In the genomic region with DNA sequence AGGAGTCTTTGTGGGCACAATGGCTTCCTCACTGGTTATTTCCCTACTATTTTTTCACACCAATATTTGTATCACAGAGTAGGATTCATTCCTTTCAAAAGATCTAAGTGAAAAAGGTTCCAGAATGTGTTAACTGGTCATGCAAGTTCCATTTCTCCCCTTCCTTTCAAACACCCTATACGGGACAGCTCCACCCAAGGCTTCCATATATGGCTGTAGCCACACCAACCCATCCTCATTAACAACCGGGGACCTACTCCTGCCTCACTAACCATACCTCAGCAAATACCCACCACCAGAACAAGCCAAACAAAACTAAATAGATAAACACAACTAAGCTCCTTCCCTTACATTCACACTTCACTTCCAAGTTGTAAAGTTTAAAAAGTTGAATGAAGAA, we compare ENCODE assay signal across 8 mouse cellular contexts. TPM values are rescaled to one million over a fixed set of nuclear protein-coding genes. Genes with fewer than 3 reads are reported as not detected.
DNase-seq lines count a peak whose midpoint lies in the region; ATAC-seq lines count a peak whose summit lies in the region.

No protein-coding gene starts in this region.

- no peak overlapping the region; the same call in 1 of the 2 replicates for H3K9ac ChIP-seq in lung, embryonic 15.5 days
- H3K9ac ChIP-seq in embryonic facial prominence, embryonic 15.5 days = no peak overlapping the region
- no peak overlapping the region for H3K9ac ChIP-seq in limb, embryonic 11.5 days (ENCODE audit: low read length)

- H3K4me2 ChIP-seq in lung, embryonic 15.5 days = peak overlapping the region; percentile 64
- H3K4me2 ChIP-seq in embryonic facial prominence, embryonic 15.5 days (replicated peaks) = peak overlapping the region; percentile 68
- H3K4me2 ChIP-seq in limb, embryonic 11.5 days (ENCODE audit: low read depth, severe bottlenecking) = peak overlapping the region; percentile 54

- peak overlapping the region; percentile 90 for H3K4me3 ChIP-seq in lung, embryonic 15.5 days
- peak overlapping the region; percentile 86 for H3K4me3 ChIP-seq in embryonic facial prominence, embryonic 15.5 days (replicated peaks)
- peak overlapping the region; percentile 90 for H3K4me3 ChIP-seq in limb, embryonic 11.5 days (ENCODE audit: low read depth, low read length)

- no peaks in the 10 kb centered on the region for H3K9me3 ChIP-seq in lung, embryonic 15.5 days
- H3K9me3 ChIP-seq in embryonic facial prominence, embryonic 15.5 days (replicated peaks) = no peaks in the 10 kb centered on the region
- no peaks in the 10 kb centered on the region for H3K9me3 ChIP-seq in limb, embryonic 11.5 days (ENCODE audit: control insufficient read depth, low read length)

- no peak for ATAC-seq in lung, embryonic 15.5 days (ENCODE audit: borderline replicate concordance, extremely low read depth, low FRiP score, low TSS enrichment)
- ATAC-seq in embryonic facial prominence, embryonic 15.5 days (ENCODE audit: insufficient number of reproducible peaks, low FRiP score, low TSS enrichment, low read depth) = no peak
- no peak for ATAC-seq in limb, embryonic 11.5 days (ENCODE audit: insufficient number of reproducible peaks, low FRiP score, low TSS enrichment, low read depth)

- peaks cover 19% of the 10 kb centered on the region for H3K36me3 ChIP-seq in lung, embryonic 15.5 days
- peaks cover 13% of the 10 kb centered on the region for H3K36me3 ChIP-seq in embryonic facial prominence, embryonic 15.5 days
- peaks cover 5% of the 10 kb centered on the region; the same call in 1 of the 2 replicates for H3K36me3 ChIP-seq in limb, embryonic 11.5 days (ENCODE audit: control insufficient read depth, insufficient read depth, low read length)
- peaks cover 1% of the 10 kb centered on the region; the same call in 1 of the 2 replicates for H3K36me3 ChIP-seq in splenic B cell, adult 2 months (ENCODE audit: control insufficient read depth, insufficient read depth, low read length, poor library complexity, severe bottlenecking)

- no peak overlapping the region for H3K27ac ChIP-seq in lung, embryonic 15.5 days
- H3K27ac ChIP-seq in embryonic facial prominence, embryonic 15.5 days (replicated peaks) = no peak overlapping the region
- no peak overlapping the region for H3K27ac ChIP-seq in limb, embryonic 11.5 days (replicated peaks; ENCODE audit: low read depth, low read length)

- H3K4me1 ChIP-seq in lung, embryonic 15.5 days = peaks cover 20% of the 10 kb centered on the region
- H3K4me1 ChIP-seq in embryonic facial prominence, embryonic 15.5 days = peaks cover 21% of the 10 kb centered on the region
- 0 out of 2 replicates have a peak, but pooled peaks cover 6% of the 10 kb centered on the region for H3K4me1 ChIP-seq in limb, embryonic 11.5 days (ENCODE audit: control insufficient read depth, insufficient read depth, low read length)

- no peak for DNase-seq in lung, postnatal 10 days
- DNase-seq in limb, embryonic 11.5 days (ENCODE audit: low spot score) = no peak
- peak; percentile 7 for DNase-seq in splenic B cell, adult 2 months (ENCODE audit: low read depth, low spot score)
- no peak for DNase-seq in adrenal gland, adult 2 months
- no peak for DNase-seq in retina, embryonic 14.5 days (ENCODE audit: low spot score)
- DNase-seq in adrenal gland, postnatal 25 days = no peak

- WGBS in lung, embryonic 15.5 days = 0% methylated on average over 2 of the region's 2 CpGs
- 8% methylated on average over 2 of the region's 2 CpGs for WGBS in embryonic facial prominence, embryonic 15.5 days
- 17% methylated on average over 2 of the region's 2 CpGs for WGBS in limb, embryonic 11.5 days

- no peaks in the 10 kb centered on the region for H3K27me3 ChIP-seq in lung, embryonic 15.5 days
- no peaks in the 10 kb centered on the region for H3K27me3 ChIP-seq in embryonic facial prominence, embryonic 15.5 days
- no peaks in the 10 kb centered on the region for H3K27me3 ChIP-seq in limb, embryonic 11.5 days (ENCODE audit: control insufficient read depth, insufficient read depth, low read length)
- H3K27me3 ChIP-seq in splenic B cell, adult 2 months (ENCODE audit: control insufficient read depth, insufficient read depth, low read length, poor library complexity, severe bottlenecking) = no peaks in the 10 kb centered on the region

RNA-seq across cellular contexts. Expression of gene Kdm3a, which starts 1.6 kb away (rescaled TPM):
- polyA plus RNA-seq in lung, embryonic 15.5 days (2015; fragmentation: Nextera tagmentation; extraction: Ambion mirVana) = 51.1 and 52.0 TPM in 2 replicates
- polyA plus RNA-seq in embryonic facial prominence, embryonic 15.5 days (2015; fragmentation: Nextera tagmentation; extraction: Ambion mirVana) = 42.3 and 46.8 TPM in 2 replicates
- polyA plus RNA-seq in limb, embryonic 11.5 days (2014; fragmentation: Nextera tagmentation; extraction: Ambion mirVana) = 55.0 and 55.4 TPM in 2 replicates
- total RNA-seq in adrenal gland, adult 2 months (2021) = 10 to 100 TPM; 21.1 to 31.4 TPM
- polyA plus RNA-seq in adrenal gland, adult 2 months (2012; rRNA removed) = 3.1 and 3.3 TPM in 2 replicates
- 38.3 and 44.2 TPM in 2 replicates for total RNA-seq in adrenal gland, postnatal 25 days (2021)

Comparison
In these comparisons a context has a peak if more than half of its experiments do, and no peak if none do; other contexts are left out.
1. RNA of gene Kdm3a, which starts 1.6 kb away (polyA plus RNA-seq): 55.0 to 55.4 TPM in limb, embryonic 11.5 days, 51.1 to 52.0 TPM in lung, embryonic 15.5 days and 42.3 to 46.8 TPM in embryonic facial prominence, embryonic 15.5 days; 3.1 to 3.3 TPM in adrenal gland, adult 2 months; every median in the first group is over 10 times any median in the second.
2. Peak in every context shown above with its lines, with median percentiles within 50 percentile points of each other: H3K4me2 ChIP-seq and H3K4me3 ChIP-seq.